Mouse (Mus musculus): Measurements from ENCODE around the gene Atf3. TPM values are rescaled to one million over a fixed set of nuclear protein-coding genes. Genes with fewer than 3 reads are reported as not detected.

Gene Atf3
- polyA plus RNA-seq, 1 experiment from 2014 or later = 5.9 TPM

- no peak for ATAC-seq (ENCODE audit: insufficient read depth, low FRiP score)
- H3K4me3 ChIP-seq (replicated peaks; ENCODE audit: low read length) = no peak overlapping the region
- no peak overlapping the region for H3K4me2 ChIP-seq (ENCODE audit: low read depth, low read length)
- H3K36me3 ChIP-seq (ENCODE audit: control insufficient read depth, insufficient read depth, low read length) = no peaks in the 10 kb centered on the region
- no peaks in the 10 kb centered on the region for H3K27me3 ChIP-seq (ENCODE audit: control insufficient read depth, insufficient read depth, low read length)
- peaks cover 10% of the 10 kb centered on the region; the same call in 1 of the 2 replicates for H3K4me1 ChIP-seq (ENCODE audit: control insufficient read depth, insufficient read depth, low read length)
- no peak overlapping the region for H3K9ac ChIP-seq (ENCODE audit: low read length)
- no peak overlapping the region for H3K27ac ChIP-seq (ENCODE audit: low read length)
- H3K9me3 ChIP-seq (replicated peaks; ENCODE audit: control insufficient read depth, low read length) = no peaks in the 10 kb centered on the region
- WGBS = 45% methylated on average over 4 of the region's 4 CpGs
Observed at GRCm38 (mm10) chr1:191135406-191135805, 82.4 kb downstream of the Atf3 start.

- peaks cover 10% of the 10 kb centered on the region; the same call in 1 of the 2 replicates for H3K4me1 ChIP-seq (ENCODE audit: control insufficient read depth, insufficient read depth, low read length)
- WGBS = 64% methylated on average over 5 of the region's 5 CpGs
- no peaks in the 10 kb centered on the region for H3K36me3 ChIP-seq (ENCODE audit: control insufficient read depth, insufficient read depth, low read length)
- no peak overlapping the region for H3K27ac ChIP-seq (ENCODE audit: low read length)
- H3K4me2 ChIP-seq (ENCODE audit: low read depth, low read length) = no peak overlapping the region
- H3K9me3 ChIP-seq (replicated peaks; ENCODE audit: control insufficient read depth, low read length) = 0 out of 2 replicates have a peak, but pooled peaks cover 7% of the 10 kb centered on the region
- no peaks in the 10 kb centered on the region for H3K27me3 ChIP-seq (ENCODE audit: control insufficient read depth, insufficient read depth, low read length)
- H3K4me3 ChIP-seq (replicated peaks; ENCODE audit: low read length) = no peak overlapping the region
- no peak for ATAC-seq (ENCODE audit: insufficient read depth, low FRiP score)
- no peak overlapping the region for H3K9ac ChIP-seq (ENCODE audit: low read length)
Observed at GRCm38 (mm10) chr1:191132934-191133333, 84.9 kb downstream of the Atf3 start.

GRCm38 (mm10) chr1:191132240-191132639, 85.6 kb downstream of the Atf3 start:
- Histone ChIP-seq H3K4me2 (ENCODE audit: low read depth, low read length) (no peak overlapping the region), H3K27ac (ENCODE audit: low read length) (no peak overlapping the region), H3K9me3 (replicated peaks; ENCODE audit: control insufficient read depth, low read length) (0 out of 2 replicates have a peak, but pooled peaks cover 7% of the 10 kb centered on the region), H3K4me3 (replicated peaks; ENCODE audit: low read length) (no peak overlapping the region), H3K4me1 (ENCODE audit: control insufficient read depth, insufficient read depth, low read length) (peaks cover 10% of the 10 kb centered on the region; the same call in 1 of the 2 replicates), H3K36me3 (ENCODE audit: control insufficient read depth, insufficient read depth, low read length) (no peaks in the 10 kb centered on the region), H3K9ac (ENCODE audit: low read length) (no peak overlapping the region), H3K27me3 (ENCODE audit: control insufficient read depth, insufficient read depth, low read length) (no peaks in the 10 kb centered on the region)
- 41% methylated on average over 5 of the region's 5 CpGs for WGBS
- ATAC-seq (ENCODE audit: insufficient read depth, low FRiP score) = peak; percentile 58; the same call in 1 of the 2 replicates

- WGBS = 79% methylated on average over 2 of the region's 2 CpGs
- H3K9me3 ChIP-seq (replicated peaks; ENCODE audit: control insufficient read depth, low read length) = 0 out of 2 replicates have a peak, but pooled peaks cover 7% of the 10 kb centered on the region
- no peak for ATAC-seq (ENCODE audit: insufficient read depth, low FRiP score)
- no peaks in the 10 kb centered on the region for H3K27me3 ChIP-seq (ENCODE audit: control insufficient read depth, insufficient read depth, low read length)
- peaks cover 10% of the 10 kb centered on the region; the same call in 1 of the 2 replicates for H3K4me1 ChIP-seq (ENCODE audit: control insufficient read depth, insufficient read depth, low read length)
- H3K27ac ChIP-seq (ENCODE audit: low read length) = no peak overlapping the region
- H3K4me3 ChIP-seq (replicated peaks; ENCODE audit: low read length) = no peak overlapping the region
- no peak overlapping the region for H3K4me2 ChIP-seq (ENCODE audit: low read depth, low read length)
- no peaks in the 10 kb centered on the region for H3K36me3 ChIP-seq (ENCODE audit: control insufficient read depth, insufficient read depth, low read length)
- no peak overlapping the region for H3K9ac ChIP-seq (ENCODE audit: low read length)
Observed at GRCm38 (mm10) chr1:191131692-191132091, 86.1 kb downstream of the Atf3 start.

- WGBS = 15% methylated on average over 38 of the region's 38 CpGs
- no peaks in the 10 kb centered on the region for H3K4me1 ChIP-seq (ENCODE audit: control insufficient read depth, insufficient read depth, low read length)
- peak overlapping the region; percentile 59; the same call in 1 of the 2 replicates for H3K9ac ChIP-seq (ENCODE audit: low read length)
- no peak overlapping the region for H3K27ac ChIP-seq (ENCODE audit: low read length)
- H3K9me3 ChIP-seq (replicated peaks; ENCODE audit: control insufficient read depth, low read length) = 0 out of 2 replicates have a peak, but pooled peaks cover 7% of the 10 kb centered on the region
- peak; percentile 73 for ATAC-seq (ENCODE audit: insufficient read depth, low FRiP score)
- H3K36me3 ChIP-seq (ENCODE audit: control insufficient read depth, insufficient read depth, low read length) = no peaks in the 10 kb centered on the region
- H3K4me3 ChIP-seq (replicated peaks; ENCODE audit: low read length) = peak overlapping the region; percentile 40
- H3K27me3 ChIP-seq (ENCODE audit: control insufficient read depth, insufficient read depth, low read length) = no peaks in the 10 kb centered on the region
- H3K4me2 ChIP-seq (ENCODE audit: low read depth, low read length) = peak overlapping the region; percentile 61
Observed at GRCm38 (mm10) chr1:191125811-191126638, 91.8 kb downstream of the Atf3 start.

GRCm38 (mm10) chr1:191124288-191124687, 93.6 kb downstream of the Atf3 start:
- Histone ChIP-seq H3K4me2 (ENCODE audit: low read depth, low read length) (no peak overlapping the region), H3K9ac (ENCODE audit: low read length) (no peak overlapping the region), H3K4me3 (replicated peaks; ENCODE audit: low read length) (no peak overlapping the region), H3K27ac (ENCODE audit: low read length) (no peak overlapping the region), H3K27me3 (ENCODE audit: control insufficient read depth, insufficient read depth, low read length) (no peaks in the 10 kb centered on the region), H3K36me3 (ENCODE audit: control insufficient read depth, insufficient read depth, low read length) (no peaks in the 10 kb centered on the region), H3K4me1 (ENCODE audit: control insufficient read depth, insufficient read depth, low read length) (no peaks in the 10 kb centered on the region), H3K9me3 (replicated peaks; ENCODE audit: control insufficient read depth, low read length) (0 out of 2 replicates have a peak, but pooled peaks cover 1% of the 10 kb centered on the region)
- WGBS = 67% methylated on average over 4 of the region's 4 CpGs
- ATAC-seq (ENCODE audit: insufficient read depth, low FRiP score) = no peak

- Histone ChIP-seq H3K36me3 (ENCODE audit: control insufficient read depth, insufficient read depth, low read length) (no peaks in the 10 kb centered on the region), H3K4me2 (ENCODE audit: low read depth, low read length) (no peak overlapping the region), H3K27me3 (ENCODE audit: control insufficient read depth, insufficient read depth, low read length) (no peaks in the 10 kb centered on the region), H3K4me1 (ENCODE audit: control insufficient read depth, insufficient read depth, low read length) (no peaks in the 10 kb centered on the region), H3K27ac (ENCODE audit: low read length) (no peak overlapping the region), H3K9me3 (replicated peaks; ENCODE audit: control insufficient read depth, low read length) (no peaks in the 10 kb centered on the region), H3K9ac (ENCODE audit: low read length) (no peak overlapping the region), H3K4me3 (replicated peaks; ENCODE audit: low read length) (no peak overlapping the region)
- 80% methylated on average over 2 of the region's 2 CpGs for WGBS
- no peak for ATAC-seq (ENCODE audit: insufficient read depth, low FRiP score)
Observed at GRCm38 (mm10) chr1:191123696-191124095, 94.1 kb downstream of the Atf3 start.

GRCm38 (mm10) chr1:191122744-191123143, 95.1 kb downstream of the Atf3 start:
- Histone ChIP-seq H3K27ac (ENCODE audit: low read length) (no peak overlapping the region), H3K4me2 (ENCODE audit: low read depth, low read length) (no peak overlapping the region), H3K36me3 (ENCODE audit: control insufficient read depth, insufficient read depth, low read length) (no peaks in the 10 kb centered on the region), H3K4me3 (replicated peaks; ENCODE audit: low read length) (no peak overlapping the region), H3K4me1 (ENCODE audit: control insufficient read depth, insufficient read depth, low read length) (no peaks in the 10 kb centered on the region), H3K9ac (ENCODE audit: low read length) (no peak overlapping the region), H3K27me3 (ENCODE audit: control insufficient read depth, insufficient read depth, low read length) (no peaks in the 10 kb centered on the region), H3K9me3 (replicated peaks; ENCODE audit: control insufficient read depth, low read length) (no peaks in the 10 kb centered on the region)
- WGBS = 62% methylated on average over 3 of the region's 3 CpGs
- ATAC-seq (ENCODE audit: insufficient read depth, low FRiP score) = no peak
